Mouse (Mus musculus) urinary bladder, adult 2 months (tissue): ENCODE results near the gene Mlec. TPM values are rescaled to one million over a fixed set of nuclear protein-coding genes. Genes with fewer than 3 reads are reported as not detected.
"Not testable (repeated sequence)": the region's sequence is repeated elsewhere in the genome, so short reads cannot be mapped to it uniquely, and the experiment has no call there.

Source experiments
- DNase-seq: peaks from one replicate; pipeline ENCODE4 v3.0.0; 2022; ENCODE audit warnings: low spot score
- polyA plus RNA-seq: library from polyadenylated mRNA; depleted of rRNA; stranded (reverse); fragments of >200 nt; gene quantifications from 2 replicates; pipeline ENCODE4 v1.2.3, GENCODE M21; 2012

Gene Mlec
- polyA plus RNA-seq, 1 experiment: 82.1 TPM

DNA sequence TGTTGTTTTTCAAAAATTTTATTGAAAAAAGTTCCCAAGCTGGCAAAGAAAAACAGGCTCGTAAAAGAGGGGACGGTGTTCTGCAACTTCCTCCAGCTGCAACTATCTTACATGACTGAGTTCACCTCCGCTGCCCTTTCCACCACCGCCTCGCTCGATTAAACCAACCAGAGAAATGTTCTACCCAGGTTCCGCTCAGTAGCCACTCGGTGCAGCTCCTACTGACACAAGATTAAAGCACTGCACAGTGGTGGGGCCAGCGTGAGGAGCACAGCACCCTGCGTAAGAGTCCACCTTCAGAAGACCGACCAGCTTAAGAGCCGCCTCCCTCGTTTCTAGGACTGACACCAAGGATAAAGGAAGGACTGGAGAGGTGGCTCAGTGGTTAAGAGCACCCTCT is 6.5 kb downstream of the Mlec start:
- DNase-seq: no peak

DNA sequence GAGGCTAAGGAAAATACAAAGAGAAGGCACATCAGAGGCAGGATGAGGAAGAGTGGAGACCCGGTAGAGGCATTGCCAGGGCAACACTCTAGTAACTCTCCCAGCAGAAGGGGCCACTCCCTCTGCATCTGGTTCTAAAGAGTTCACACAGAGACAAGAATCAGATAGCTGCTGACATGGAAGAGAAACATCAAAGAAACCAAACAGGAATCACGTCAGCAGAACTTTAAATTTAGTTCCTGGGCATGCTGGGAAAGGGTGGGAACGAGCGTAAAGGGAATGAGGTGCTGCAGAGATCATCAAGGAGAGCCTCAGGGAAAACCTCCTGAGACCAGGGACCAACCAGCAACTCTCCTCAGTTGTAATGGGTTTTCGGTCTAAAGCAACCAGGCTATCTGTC is 7.0 kb downstream of the Mlec start:
- no peak for DNase-seq

DNA sequence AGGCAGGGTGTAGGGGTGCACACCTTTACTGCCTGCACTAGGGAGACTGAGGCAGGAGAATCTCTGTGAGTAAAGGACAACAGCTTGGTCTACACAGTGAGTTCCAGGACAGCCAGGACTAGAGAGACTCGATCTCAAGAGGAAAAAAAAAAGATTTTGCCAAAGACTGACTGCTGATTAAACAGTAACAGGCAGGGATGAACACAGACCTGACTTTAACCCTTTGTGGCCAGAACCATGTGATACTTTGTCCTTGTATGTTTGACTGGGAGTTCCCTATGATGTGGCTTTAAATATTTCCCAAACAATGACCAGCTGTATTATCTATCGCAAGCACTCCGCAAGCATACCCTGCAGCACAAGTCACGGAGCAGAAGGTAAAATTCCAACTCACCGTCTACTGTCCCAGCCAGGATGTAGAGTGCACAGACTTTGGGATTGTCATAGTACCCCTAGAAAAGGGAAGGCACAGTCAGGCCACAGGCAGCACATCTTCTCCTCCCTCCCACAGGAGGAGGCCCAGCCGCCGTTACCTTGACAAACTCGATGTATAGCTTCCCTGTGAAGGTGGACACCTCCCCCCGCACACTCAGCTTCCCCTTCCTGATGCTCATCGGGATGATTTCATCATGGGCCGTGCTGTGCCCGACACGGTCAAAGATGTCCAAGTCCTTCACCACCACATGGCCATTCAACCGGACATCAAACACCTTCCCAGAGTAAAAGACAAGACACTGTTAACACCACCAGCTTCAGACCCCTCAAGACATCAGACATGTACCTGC is 8.1 kb downstream of the Mlec start:
- no peak for DNase-seq

DNA sequence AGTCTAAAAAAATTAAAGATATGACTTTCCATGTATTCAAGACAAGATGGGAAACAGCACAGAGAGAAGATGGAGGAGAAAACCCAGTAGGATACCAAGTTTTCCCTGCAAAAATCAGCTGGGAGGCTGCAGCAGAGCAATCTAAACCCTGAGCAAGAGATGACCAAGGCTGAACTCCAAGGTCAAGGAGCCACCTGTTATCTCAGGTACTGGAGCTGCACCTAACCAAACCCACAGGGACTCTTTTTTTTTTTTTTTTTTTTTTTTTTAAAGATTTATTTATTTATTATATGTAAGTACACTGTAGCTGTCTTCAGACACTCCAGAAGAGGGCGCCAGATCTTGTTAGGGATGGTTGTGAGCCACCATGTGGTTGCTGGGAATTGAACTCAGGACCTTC is 9.1 kb downstream of the Mlec start:
- not testable (repeated sequence) for DNase-seq

DNA sequence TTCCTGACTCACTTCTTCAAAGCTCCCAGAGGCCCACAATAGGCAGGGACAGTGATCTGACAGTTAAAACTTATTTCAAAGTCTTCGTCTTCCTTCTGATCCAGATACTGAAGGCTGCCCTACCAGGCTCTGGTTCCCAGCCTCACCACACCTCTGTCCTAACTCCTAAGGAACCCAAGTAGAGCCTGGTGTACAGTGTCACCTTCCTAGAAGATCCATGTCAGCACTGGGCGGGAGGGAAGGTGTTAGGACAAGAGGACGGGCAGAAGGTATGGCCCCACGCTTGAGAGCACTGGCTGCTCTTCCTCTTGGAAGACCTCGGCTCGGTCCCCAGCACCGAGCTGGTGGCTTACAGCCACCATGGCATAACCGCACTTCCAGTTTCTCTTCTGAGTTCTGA is 9.6 kb downstream of the Mlec start:
- DNase-seq: no peak

DNA sequence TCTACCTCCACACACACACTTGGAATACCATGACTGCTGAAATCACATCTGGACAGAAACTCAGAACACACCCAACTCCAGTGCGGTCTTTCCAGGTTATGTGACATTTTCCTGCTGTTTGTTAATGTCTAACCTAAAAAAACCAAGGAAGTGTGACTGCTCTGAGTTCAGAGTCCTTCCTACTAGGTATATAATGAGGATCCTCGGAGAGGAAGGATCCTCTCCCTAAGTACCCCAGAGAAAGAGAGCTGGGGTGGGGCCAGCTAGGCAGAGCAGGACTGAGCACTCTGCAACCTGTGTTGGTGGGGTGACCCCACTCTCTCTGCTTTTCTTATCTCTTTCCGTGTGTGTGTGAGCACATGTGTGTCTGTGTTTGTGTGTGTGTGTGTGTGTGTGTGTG is 10.6 kb downstream of the Mlec start:
- no peak for DNase-seq

DNA sequence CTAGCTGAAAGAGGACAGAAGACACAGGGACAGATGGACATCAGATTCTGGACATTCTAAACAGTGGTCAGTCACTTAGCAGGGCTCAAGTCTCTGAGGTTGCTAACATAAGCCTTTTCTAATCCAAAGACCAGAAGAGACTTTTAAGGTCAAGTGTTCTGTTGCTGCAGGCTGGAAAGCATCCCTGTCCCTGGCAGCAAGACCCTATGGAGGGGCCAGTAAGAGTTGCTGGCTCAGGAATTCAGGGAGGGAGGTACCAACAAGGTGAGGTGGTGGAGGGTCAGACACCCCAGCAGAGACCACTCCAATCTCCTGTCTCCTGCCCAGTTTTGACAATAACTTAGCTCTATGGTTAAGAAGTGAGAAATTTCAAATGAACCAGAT is 11.2 kb downstream of the Mlec start:
- no peak for DNase-seq

DNA sequence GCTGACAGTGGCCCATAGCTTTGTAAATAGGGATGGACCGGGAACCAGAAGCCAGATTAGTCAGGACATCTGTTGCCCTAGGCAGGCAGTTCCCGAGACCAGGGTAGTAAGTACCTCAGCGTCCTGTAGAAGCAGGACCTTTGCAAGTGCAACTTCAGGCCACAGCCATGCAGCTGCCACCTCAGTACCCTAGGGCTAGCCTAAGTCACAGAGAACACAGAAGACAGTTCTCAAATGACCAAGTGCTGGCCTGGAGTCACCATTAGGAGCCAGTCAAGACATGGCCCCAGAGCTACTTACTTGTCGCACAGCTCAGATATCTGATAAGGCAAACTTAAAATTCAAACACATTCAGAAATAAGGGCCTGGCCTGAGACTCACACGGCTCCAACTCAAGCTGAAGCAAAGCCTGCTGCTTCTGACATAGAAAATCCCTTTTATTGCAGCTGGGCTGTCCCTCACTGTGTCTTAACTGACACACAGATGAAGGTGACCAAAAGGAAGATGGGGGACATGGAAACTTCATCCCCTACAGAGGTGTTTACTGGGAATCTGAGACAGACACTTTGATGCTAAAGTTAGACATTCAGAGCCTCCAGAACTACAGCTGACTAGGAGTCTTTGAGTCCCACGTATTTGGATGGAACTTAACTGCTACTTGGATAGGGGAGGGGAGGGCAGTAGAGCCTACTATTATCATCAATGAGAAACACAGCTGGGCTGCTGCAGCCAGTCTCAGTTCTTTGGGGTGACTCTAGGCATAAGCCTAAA is 11.8 kb downstream of the Mlec start:
- DNase-seq: no peak

DNA sequence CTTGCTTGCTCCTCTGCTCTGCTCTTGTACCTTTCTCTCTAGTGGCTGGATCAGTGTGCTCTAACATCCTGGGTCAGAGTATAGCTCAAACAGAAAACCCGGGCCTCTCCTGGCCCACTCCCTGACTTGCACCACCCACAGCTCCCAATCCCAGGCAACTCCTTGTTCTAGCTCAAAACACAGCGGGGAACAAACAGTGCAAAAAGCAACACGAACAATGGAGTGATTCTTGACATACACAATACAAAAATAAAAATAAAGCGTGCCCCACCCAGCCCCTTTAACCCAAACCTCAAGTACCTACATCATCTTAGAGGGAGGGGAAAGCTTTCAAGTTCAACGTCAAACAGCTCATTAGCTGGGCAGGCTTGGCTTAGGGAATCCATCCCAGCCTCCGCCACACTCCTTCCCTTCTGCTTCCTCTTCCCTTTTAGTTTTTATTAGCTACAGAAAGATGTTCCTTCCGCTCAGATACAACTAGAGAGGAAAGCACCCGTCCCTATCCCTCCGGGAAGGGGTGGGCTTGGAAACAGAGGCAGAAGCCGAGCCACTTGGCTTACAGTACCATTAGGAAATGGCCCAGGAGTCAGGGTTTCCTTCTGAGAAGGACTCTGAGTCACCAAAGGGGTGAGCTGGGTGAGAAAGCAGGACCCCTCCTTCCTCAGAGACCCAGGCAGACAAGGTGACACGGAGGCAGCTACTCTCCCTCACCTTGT is 12.6 kb downstream of the Mlec start:
- no peak for DNase-seq

DNA sequence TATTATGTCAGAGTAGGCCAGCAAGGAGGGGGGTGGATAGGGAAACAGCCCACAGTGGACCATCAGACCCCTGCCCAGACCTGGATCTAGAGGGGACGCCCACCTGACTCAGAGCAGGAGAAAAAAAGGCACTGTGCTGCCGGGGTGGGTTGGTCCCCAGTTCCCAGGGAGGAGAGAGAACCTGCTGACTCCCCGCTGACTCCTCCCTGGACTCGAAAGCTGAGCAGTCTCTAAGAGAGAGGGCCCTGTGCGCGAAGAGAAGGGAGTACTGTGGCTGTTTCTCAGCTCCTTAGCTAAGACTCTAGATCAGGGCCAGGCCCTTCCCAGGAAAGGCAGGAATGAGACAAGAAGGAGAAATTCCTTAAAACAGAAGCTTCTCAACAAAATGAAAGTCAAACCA is 13.5 kb downstream of the Mlec start:
- no peak for DNase-seq

DNA sequence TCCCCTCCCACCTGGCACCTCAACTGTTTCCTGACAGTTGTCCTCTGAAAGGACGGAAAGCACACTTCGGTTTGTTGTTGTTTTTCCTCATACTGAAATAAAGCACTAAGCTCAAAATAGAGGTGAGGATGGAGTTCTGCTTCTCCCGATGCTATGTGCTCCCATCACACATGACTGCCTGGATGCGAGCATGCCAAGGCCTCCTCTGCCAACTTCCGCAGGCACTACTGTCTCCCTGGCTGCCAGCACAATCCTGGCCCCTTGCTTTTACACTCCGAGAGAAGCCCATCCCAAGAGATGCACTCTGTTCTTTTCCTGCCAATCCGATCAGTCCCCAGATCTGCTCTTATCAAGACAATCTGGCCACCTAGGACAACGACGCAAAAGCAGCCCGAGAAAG is 14.4 kb downstream of the Mlec start:
- no peak for DNase-seq

DNA sequence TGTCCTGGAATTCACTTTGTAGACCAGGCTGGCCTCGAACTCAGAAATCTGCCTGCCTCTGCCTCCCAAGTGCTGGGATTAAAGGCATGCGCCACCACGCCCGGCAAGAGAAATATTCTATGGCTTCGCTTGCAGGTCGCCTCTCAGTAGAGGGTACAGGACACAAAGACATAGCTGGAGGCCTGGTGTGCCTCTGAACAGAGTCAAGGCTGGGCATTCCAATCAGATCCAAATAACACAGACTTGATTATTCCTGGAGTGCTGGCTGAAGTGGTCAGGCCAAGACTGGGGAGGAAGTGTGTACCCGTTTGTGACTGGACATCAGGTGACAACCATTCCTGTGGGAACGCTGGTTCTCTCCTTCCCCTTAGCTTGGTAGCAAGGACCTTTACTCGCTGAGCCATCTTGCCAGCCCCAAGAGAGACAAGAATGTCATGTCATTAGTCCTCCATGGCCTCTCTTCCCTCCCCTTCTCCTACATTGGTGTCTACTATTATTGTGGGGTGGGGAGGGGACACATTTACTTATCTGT is 15.7 kb downstream of the Mlec start:
- DNase-seq: no peak

DNA sequence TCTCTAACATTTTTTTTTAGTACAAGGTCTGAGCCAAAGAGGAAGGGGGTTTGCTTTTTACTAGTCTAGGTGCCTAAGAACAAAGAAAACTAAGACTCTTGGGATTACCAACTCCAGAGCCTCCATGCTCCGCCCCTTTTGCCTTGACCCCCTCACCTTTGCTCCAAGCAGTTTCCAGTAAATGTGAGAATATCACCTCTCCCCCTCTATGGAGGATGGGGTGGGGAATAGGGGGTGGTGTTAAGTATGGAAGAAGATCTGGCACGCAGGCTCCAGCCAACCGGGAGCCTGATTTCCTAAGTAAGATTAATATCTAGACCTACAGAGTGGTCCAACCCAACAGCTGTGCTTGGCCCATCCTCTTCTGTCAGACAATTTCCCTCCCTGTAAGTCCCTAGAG is 17.3 kb downstream of the Mlec start:
- no peak for DNase-seq

DNA sequence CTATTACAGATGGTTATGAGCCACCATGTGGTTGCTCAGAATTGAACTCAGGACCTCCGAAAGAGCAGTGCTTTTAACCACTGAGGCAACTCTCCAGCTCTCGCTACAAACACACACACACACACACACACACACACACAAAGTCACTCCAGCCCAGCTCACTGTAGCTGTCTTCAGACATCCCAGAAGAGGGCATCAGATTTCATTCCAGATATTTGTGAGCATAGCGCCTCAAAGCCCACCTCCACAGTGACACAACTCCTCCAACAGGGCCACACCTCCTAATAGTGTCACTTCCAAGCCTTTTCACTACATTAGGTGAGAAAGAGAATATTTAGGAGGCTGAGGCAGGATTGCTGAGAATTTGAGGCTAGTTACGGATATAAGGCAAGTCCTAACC is 18.9 kb downstream of the Mlec start:
- no peak for DNase-seq

DNA sequence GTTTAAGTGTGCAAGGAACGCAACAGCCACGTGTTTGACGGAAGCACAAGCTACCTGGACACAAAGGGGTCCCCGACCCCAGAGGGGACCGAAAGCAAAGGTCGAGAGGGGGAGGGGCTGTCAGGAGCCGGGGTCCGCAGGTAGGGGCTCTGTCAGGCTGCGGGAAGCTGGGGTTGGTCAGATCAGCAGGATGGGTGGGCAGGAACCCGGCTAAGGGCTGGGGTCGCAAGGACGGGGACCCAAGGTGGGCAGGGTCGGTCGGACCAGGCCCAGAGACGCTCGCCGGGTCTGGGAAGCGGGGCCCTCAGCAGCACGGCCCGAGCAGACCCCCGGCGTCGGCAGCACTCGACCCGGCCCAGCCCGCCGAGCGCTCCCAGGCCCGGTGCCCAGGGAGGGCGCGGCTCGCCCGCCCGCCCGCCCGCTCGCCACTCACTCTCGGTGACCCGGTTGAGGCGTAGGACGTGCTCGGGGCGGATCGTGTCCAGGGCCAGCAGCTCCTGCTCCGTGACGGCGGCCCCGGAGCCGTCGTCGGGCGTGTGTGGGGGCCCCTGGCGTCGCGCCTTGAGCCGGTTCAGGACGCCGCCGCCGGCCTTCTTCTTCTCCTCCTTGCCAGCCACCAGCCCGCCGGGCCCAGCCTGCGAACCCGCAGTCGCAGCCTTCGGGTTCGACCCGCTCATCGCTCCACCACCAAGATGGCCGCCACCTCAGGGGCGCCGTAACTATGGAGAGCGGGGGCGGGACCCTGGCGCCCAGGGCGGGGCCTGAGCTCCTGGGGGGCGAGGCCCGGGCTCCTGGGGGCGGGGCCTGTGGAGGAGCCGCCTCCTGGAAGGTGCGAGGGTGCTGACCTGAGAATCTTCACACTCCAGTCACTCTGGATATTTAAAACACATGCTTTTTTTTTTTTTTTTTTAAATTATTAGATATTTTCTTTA is 23.5 kb downstream of the Mlec start, which contains the start of gene Unc119b:
Unc119b (minus strand) TSS at position 742 of the 932 bp plus-strand sequence.
- peak; percentile 84 for DNase-seq

DNA sequence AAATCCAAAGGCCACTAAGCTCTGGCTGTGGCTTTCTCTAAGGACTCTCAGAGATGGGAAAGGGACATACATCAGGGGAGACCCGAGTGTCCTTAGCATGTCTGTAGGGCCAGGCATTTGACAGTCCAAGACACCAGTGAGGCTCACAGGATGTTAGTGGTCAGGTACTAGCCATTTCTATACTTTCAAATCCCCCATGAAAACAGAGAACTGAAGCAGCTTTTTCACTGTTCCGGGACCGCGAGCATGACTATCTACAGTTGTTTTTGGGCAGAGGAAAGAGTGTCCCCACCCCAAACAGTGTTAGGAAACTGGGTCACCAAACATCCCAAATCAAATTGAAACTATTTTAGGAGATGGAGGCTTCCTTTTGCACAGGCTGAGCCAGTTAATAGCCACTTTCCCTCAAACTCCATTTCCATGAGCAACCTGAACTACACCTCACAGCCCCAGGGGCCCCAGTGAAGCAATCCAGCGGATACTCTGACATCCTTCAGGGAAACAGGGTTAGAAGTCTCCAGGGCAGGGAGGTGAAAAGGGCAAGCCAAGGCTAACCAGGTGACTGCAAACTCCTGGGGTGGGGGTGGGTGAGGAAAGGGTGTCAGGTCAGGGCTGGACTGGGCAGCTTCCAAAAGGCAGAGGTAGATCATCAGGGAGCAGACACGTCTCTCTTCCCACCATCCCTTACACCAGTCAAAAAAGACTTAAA is 24.5 kb downstream of the Mlec start:
- DNase-seq: no peak

DNA sequence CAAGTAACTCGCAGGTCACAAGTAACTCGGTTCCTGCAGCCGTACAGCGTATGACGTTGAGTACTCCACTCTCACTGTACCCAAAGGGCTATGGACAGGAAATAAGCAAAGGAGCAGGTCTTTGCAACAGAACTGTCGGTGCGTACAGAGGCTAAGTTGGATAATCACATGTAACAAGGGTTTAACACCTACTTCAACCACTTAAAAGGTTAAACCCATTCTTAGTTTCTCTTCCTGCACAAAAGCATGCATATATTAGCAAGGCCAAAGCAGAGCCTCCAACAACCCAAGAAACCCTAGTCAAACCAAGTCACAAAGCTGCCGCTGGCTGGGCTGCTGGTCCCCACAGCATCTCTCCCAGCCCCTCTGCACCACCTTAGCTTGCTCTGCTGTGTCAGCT is 25.5 kb downstream of the Mlec start:
- no peak for DNase-seq

DNA sequence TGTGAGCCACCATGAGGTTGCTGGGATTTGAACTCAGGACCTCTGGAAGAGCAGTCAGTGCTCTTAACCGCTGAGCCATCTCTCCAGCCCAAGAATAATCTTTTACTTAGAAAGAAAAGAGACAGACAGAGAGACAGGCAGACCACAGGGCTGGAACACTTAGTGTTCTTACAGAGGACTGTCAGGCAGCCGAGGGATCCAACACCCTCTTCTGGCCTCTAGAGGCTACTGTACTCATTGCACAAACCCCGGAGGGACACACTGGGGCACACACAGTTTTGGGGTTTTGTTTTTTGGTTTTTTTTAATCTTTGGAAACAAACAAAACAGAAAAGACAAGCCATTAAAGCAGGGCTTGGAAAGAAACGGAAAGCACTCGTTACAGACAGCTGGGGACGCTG is 28.7 kb downstream of the Mlec start:
- DNase-seq: no peak

DNA sequence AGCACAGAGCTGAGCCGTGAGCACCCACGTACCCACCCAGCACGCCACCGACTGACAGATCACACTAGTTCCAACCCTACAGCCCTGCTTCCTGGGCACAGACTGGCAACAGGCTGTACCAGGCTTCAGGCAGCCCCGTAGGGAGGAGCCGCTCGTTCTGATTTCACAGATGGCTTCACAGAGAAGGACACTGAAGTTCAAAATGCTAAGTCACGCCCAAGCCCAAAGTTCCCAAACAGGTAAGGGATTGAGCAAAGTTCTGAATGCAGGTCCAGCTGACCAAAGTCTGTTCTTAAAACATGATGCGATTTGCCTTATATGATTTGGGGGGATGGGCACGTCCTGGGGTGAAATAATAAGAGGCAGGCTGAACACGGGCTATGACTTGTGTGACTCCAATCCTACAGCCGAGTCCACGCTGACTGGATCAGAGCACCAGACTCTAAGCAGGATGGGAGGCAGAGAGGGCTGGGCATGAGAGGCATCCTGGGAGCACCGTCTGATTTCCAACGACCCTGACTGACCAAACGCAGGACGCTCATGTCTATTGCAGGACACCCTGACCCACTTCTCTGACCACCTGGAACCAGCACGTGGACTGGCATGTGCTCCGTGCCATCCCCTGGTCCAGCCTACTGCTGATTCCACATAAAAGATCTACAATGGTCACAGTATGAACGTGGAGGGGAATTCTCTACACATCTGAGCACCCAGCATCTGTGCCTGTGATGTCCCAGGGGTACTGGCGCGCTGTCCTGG is 30.4 kb downstream of the Mlec start:
- DNase-seq: no peak
